Mouse (Mus musculus): ENCODE data around the gene Arhgef11. TPM values are rescaled to one million over a fixed set of nuclear protein-coding genes. Genes with fewer than 3 reads are reported as not detected.
A peak's percentile ranks its signal among the peaks of the same experiment; 100 is the strongest.

Arhgef11 gene
- polyA plus RNA-seq, 1 experiment from 2014 or later: 7.5 TPM

DNA sequence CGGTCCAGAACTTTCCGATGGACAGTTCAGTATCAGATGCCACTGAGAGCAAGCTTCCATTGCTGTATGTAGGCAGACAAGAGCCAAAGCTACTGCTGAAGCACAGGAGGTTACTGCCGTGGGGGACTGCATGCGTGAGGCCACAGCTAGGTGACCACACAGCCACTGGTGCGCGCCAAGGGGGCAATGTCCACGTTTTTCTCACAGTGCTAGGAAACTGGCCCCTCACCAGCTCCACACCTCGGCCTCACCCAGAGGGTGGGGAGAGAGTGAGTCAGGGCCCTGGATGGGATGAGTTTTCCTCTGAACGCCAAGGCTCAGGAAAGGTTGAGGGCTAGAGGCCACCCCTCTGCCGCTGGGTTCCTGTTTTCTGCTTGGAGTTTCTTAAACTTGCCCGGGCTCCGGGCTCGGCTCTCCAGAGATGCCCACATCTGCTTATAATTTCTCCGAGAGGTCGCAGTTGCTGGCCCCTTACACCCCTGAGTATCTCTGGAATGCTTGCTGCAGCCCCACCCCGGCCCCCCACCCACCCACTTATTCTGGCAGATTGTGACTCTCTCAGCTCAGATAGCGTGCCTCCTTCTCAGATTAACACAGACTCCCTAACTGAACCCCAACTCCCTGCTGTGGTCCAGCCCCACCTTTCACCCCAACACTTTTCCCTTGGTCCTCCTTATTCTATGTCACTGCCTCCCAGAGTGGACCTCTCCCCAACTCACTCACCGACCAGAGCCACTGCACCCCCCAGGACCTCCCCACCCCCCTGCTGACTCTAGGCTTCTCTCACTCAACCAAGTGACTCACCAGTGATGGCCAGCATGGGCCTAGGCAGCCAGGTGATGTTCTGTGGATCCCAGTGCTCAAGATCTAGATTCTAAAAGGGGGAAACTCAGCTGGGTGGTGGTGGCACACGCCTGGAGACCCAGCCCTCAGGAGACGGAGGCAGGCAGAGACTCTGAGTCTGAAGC is 144.3 kb downstream of the Arhgef11 start:
- WGBS: 58% methylated on average over 20 of the region's 20 CpGs
- H3K9ac ChIP-seq: no peak overlapping the region
- H3K27me3 ChIP-seq: peaks cover 7% of the 10 kb centered on the region
- H3K27ac ChIP-seq: no peak overlapping the region
- no peak overlapping the region for H3K4me3 ChIP-seq
- no peaks in the 10 kb centered on the region for H3K36me3 ChIP-seq
- no peak for ATAC-seq (replicated peaks; ENCODE audit: insufficient number of reproducible peaks, insufficient read depth, low FRiP score, low read depth)
- H3K4me2 ChIP-seq: no peak overlapping the region
- no peaks in the 10 kb centered on the region for H3K9me3 ChIP-seq (replicated peaks)
- H3K4me1 ChIP-seq (replicated peaks): peaks cover 53% of the 10 kb centered on the region

DNA sequence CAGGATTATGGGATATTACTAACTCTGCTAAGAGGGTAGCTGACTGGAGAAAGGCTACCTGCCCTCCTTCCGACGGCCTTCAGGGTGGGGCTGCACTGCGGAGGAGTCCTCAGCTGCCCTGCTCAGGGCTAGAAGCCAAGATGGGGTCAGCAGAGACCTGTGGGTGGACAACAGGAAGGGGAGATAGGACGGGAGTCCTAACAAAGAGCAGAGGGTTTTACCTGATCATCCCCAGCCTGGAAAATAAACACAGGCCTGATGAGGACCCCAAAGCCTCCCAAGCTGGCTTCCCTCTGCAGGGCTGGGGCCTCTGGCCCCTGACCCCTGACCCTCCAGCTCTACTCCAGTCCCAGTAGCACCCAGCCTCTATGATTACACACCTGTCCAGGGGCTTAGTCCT is 145.8 kb downstream of the Arhgef11 start:
- no peaks in the 10 kb centered on the region for H3K36me3 ChIP-seq
- peaks cover 58% of the 10 kb centered on the region for H3K4me1 ChIP-seq (replicated peaks)
- WGBS: 56% methylated on average over 4 of the region's 4 CpGs
- no peak for ATAC-seq (replicated peaks; ENCODE audit: insufficient number of reproducible peaks, insufficient read depth, low FRiP score, low read depth)
- no peaks in the 10 kb centered on the region for H3K9me3 ChIP-seq (replicated peaks)
- no peaks in the 10 kb centered on the region; the same call in 1 of the 2 replicates for H3K27me3 ChIP-seq
- peak overlapping the region; percentile 82 for H3K27ac ChIP-seq
- H3K4me2 ChIP-seq: peak overlapping the region; percentile 56
- H3K4me3 ChIP-seq: peak overlapping the region; percentile 35; the same call in 1 of the 2 replicates
- peak overlapping the region; percentile 18; the same call in 1 of the 2 replicates for H3K9ac ChIP-seq

DNA sequence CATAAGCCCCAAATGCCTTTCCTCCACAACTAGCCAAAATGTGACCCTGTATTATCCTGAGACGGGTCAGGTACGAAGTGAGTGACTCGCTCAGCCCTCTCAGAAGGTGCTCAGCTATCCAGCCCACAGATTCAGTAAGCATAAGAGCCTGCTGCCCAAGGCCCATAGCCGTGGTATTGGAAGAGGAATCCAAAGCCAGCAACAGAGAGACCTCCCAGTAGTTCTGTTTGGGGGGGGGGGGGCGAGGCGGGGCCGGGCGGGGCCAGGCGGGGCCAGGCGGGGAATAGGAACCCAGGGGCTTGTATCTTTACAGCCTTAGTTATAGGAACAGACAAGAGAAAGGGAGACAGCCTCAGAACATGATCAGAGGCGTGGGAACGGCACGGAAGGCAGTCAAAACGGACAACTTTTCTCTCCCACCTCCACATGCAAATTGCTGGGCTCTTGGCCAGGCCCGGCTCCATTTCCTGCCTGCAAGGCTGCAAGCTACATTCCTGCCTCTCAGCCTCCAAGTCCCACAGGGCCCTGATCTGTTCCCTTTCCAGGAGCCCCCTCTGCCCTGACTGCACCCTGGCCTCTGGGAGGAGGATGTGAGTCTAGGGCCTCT is 146.4 kb downstream of the Arhgef11 start:
- WGBS: 16% methylated on average over 15 of the region's 15 CpGs

DNA sequence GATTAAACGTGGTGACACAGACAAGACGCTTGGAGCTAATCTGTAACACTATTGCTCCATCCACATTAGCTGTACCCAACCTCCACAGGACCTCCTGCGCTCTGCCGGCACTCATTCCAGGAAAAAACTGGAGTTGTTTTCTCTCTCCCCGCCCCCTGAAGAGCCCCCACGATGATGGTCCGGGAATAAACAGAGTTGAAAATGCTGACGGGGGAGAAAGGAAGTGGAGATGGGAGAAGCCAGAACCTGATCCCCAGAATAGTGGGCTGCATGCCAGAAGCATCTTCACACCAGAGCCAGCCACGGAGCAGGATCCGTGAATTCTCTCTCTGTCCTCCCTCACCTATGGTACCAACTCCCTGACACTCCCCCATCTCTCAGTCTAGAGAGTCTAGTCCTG is 147.1 kb downstream of the Arhgef11 start:
- H3K4me3 ChIP-seq: peak overlapping the region; percentile 35
- no peaks in the 10 kb centered on the region for H3K36me3 ChIP-seq
- peaks cover 1% of the 10 kb centered on the region; the same call in 1 of the 2 replicates for H3K27me3 ChIP-seq
- H3K9me3 ChIP-seq (replicated peaks): no peaks in the 10 kb centered on the region
- 0 out of 2 replicates have a peak overlapping the region, but pooled peaks have one; percentile 24 for H3K9ac ChIP-seq
- H3K27ac ChIP-seq: peak overlapping the region; percentile 82
- H3K4me1 ChIP-seq (replicated peaks): peaks cover 64% of the 10 kb centered on the region
- WGBS: 20% methylated on average over 10 of the region's 10 CpGs
- peak overlapping the region; percentile 56 for H3K4me2 ChIP-seq
- ATAC-seq (replicated peaks; ENCODE audit: insufficient number of reproducible peaks, insufficient read depth, low FRiP score, low read depth): no peak

More for the DNA sequence above, 146.4 kb downstream of the Arhgef11 start:
- peak overlapping the region; percentile 35 for H3K4me3 ChIP-seq
- ATAC-seq (replicated peaks; ENCODE audit: insufficient number of reproducible peaks, insufficient read depth, low FRiP score, low read depth): peak; percentile 67
- H3K27me3 ChIP-seq: no peaks in the 10 kb centered on the region; the same call in 1 of the 2 replicates
- peak overlapping the region; percentile 56 for H3K4me2 ChIP-seq
- H3K9ac ChIP-seq: no peak overlapping the region
- H3K27ac ChIP-seq: peak overlapping the region; percentile 82
- H3K4me1 ChIP-seq (replicated peaks): peaks cover 59% of the 10 kb centered on the region
- H3K36me3 ChIP-seq: no peaks in the 10 kb centered on the region
- no peaks in the 10 kb centered on the region for H3K9me3 ChIP-seq (replicated peaks)

DNA sequence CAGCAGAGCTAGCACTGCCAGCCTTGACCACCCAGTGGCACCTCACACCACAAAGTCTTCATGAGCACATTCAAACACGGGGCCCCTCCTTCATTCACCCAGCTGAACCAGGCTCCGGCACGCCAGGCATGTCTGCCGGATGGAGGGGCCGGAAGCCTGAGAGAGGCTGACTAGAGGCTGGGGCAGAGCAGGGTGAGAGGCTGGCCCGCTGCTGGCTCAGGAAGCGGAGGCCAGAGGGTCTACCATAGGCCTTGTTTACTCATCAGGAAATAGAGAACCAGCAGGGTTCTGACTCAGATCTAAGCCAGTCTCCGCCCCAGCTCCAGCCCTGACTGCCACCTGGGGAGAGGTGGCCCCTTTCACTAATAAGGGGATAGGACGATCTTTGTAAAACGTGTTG is 147.7 kb downstream of the Arhgef11 start:
- H3K4me1 ChIP-seq (replicated peaks): peaks cover 63% of the 10 kb centered on the region
- H3K9me3 ChIP-seq (replicated peaks): no peaks in the 10 kb centered on the region
- H3K27ac ChIP-seq: peak overlapping the region; percentile 82
- peak; percentile 33 for ATAC-seq (replicated peaks; ENCODE audit: insufficient number of reproducible peaks, insufficient read depth, low FRiP score, low read depth)
- 24% methylated on average over 10 of the region's 10 CpGs for WGBS
- peaks cover 4% of the 10 kb centered on the region; the same call in 1 of the 2 replicates for H3K27me3 ChIP-seq
- H3K9ac ChIP-seq: 0 out of 2 replicates have a peak overlapping the region, but pooled peaks have one; percentile 24
- peak overlapping the region; percentile 35 for H3K4me3 ChIP-seq
- peak overlapping the region; percentile 56 for H3K4me2 ChIP-seq
- no peaks in the 10 kb centered on the region for H3K36me3 ChIP-seq

DNA sequence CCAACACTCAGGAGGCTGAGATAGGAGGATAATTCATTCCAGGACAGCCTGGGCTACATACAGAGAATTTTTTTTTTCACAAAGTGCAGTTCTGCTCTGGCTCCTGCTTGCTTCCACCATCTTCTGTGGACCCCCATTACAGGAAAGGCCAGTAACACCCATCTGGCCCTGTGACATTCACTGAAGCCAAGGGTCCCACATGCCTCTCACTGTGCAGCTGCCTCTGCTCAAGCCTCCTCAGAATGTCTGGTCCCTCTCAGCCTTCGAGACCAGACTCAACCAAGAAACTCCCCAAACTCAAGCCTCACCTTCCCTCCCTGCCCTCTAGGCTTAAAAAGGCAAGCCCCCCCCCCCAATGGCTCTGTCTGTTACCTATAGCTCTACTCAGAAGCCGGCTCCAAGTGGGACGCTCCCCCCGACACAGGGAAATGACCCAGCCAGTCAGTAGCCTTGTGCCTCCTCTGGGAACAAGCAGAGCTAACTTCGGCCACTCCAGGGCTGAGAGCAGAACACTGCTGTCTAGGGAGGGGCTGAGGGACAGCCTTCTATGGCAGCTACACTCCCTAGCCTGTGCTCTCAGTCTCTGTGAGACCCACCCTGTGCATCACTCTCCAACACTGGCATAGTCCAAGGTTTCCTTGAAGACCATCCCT is 148.4 kb downstream of the Arhgef11 start:
- Histone ChIP-seq H3K36me3 (no peaks in the 10 kb centered on the region), H3K9me3 (replicated peaks) (no peaks in the 10 kb centered on the region), H3K4me1 (replicated peaks) (peaks cover 60% of the 10 kb centered on the region), H3K4me3 (no peak overlapping the region), H3K27ac (peak overlapping the region; percentile 82), H3K9ac (no peak overlapping the region), H3K4me2 (peak overlapping the region; percentile 56), H3K27me3 (peaks cover 4% of the 10 kb centered on the region; the same call in 1 of the 2 replicates)
- ATAC-seq (replicated peaks; ENCODE audit: insufficient number of reproducible peaks, insufficient read depth, low FRiP score, low read depth): no peak
- WGBS: 63% methylated on average over 5 of the region's 5 CpGs

DNA sequence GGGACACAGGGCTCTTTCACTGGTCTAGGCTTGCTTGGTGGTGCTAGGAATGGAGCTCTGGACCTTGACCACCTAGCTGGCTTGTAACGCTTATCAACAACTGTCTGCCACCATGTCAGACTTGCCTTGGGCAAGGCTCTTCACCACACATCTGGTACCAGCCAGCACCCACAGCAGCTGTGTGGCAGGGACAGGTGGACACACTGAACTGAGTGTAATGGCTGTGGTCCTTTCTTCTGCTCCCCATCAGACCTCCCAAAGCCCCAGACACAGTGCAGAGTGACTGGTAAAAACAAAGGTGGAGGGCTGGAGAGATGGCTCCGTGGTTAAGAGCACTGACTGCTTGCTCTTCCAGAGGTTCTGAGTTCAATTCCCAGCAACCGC is 148.9 kb downstream of the Arhgef11 start:
- peaks cover 4% of the 10 kb centered on the region; the same call in 1 of the 2 replicates for H3K27me3 ChIP-seq
- H3K36me3 ChIP-seq: no peaks in the 10 kb centered on the region
- peak overlapping the region; percentile 58; the same call in 1 of the 2 replicates for H3K4me3 ChIP-seq
- WGBS: 84% methylated on average over 3 of the region's 3 CpGs
- H3K27ac ChIP-seq: peak overlapping the region; percentile 82
- no peak for ATAC-seq (replicated peaks; ENCODE audit: insufficient number of reproducible peaks, insufficient read depth, low FRiP score, low read depth)
- peaks cover 60% of the 10 kb centered on the region for H3K4me1 ChIP-seq (replicated peaks)
- H3K9ac ChIP-seq: no peak overlapping the region
- H3K9me3 ChIP-seq (replicated peaks): no peaks in the 10 kb centered on the region
- peak overlapping the region; percentile 56 for H3K4me2 ChIP-seq

DNA sequence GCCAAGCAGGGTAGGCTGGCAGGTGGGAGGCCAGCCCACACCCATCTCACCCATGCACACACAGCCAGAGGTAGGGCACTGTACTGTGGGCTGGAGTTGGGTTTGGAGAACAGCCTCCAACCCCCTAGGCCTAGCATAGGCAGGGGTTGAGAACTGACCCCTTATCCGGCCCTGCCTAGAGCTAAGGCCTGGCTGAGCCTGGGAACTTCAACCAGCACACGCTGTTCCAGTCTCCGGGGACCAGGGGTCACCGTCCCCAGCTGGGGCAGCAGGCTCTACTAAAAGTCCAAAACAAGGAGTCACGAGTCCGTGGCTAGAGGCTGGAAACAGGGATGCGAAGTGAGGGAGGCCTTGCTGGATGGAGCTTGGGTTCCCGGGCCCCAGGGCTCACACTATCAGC is 150.4 kb downstream of the Arhgef11 start:
- H3K4me1 ChIP-seq (replicated peaks): peaks cover 45% of the 10 kb centered on the region
- H3K9me3 ChIP-seq (replicated peaks): no peaks in the 10 kb centered on the region
- H3K4me3 ChIP-seq: peak overlapping the region; percentile 58
- no peaks in the 10 kb centered on the region for H3K36me3 ChIP-seq
- H3K27me3 ChIP-seq: peaks cover 17% of the 10 kb centered on the region
- peak overlapping the region; percentile 78 for H3K27ac ChIP-seq
- H3K9ac ChIP-seq: peak overlapping the region; percentile 55
- H3K4me2 ChIP-seq: peak overlapping the region; percentile 74
- 68% methylated on average over 8 of the region's 8 CpGs for WGBS
- no peak for ATAC-seq (replicated peaks; ENCODE audit: insufficient number of reproducible peaks, insufficient read depth, low FRiP score, low read depth)

DNA sequence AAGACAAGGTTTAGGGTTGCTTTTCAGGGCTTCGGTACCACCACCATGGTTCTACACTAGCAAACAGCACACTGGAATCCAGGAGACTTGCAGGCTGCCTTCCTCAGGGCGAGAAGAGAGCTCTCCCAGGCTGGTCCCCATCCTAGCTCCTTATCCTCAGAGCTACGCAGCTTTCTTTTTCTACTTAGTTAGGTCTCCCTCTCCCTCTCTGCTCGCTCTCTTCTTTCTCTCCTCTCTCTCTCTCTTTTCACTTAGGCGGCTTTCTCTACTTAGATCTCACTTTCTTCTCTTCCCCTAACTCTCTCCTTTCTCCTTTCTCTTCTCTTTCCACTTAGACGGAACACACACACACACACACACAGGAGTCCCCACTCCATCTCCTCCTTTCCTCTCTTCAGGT is 151.1 kb downstream of the Arhgef11 start:
- H3K9ac ChIP-seq: peak overlapping the region; percentile 55
- H3K4me1 ChIP-seq (replicated peaks): peaks cover 40% of the 10 kb centered on the region
- H3K27me3 ChIP-seq: peaks cover 23% of the 10 kb centered on the region
- peak overlapping the region; percentile 78 for H3K27ac ChIP-seq
- no peaks in the 10 kb centered on the region for H3K9me3 ChIP-seq (replicated peaks)
- no peaks in the 10 kb centered on the region for H3K36me3 ChIP-seq
- no peak for ATAC-seq (replicated peaks; ENCODE audit: insufficient number of reproducible peaks, insufficient read depth, low FRiP score, low read depth)
- 38% methylated on average over 6 of the region's 6 CpGs for WGBS
- H3K4me2 ChIP-seq: peak overlapping the region; percentile 74
- peak overlapping the region; percentile 58 for H3K4me3 ChIP-seq

DNA sequence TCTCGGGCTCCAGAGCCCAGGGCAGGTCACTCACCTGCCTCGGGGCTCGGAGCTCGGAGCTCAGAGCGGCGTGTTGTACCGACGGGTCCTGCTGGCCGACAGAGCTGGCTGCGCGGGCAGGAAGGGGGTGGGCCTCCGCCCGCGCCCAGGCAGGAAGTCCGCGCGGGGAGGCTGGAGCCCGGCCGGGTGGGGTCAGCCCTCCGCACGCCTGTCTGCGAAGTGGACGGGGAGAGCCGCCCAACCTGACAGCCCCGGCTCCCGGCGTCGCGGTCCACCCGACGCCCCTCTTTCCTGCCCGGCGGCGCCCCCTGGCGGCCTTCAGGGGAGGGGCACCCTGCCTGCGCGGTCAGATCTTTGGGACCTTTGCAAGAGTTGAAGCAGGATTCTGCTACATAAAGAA is 151.5 kb downstream of the Arhgef11 start:
- H3K4me3 ChIP-seq: peak overlapping the region; percentile 58
- ATAC-seq (replicated peaks; ENCODE audit: insufficient number of reproducible peaks, insufficient read depth, low FRiP score, low read depth): peak; percentile 76
- no peaks in the 10 kb centered on the region for H3K9me3 ChIP-seq (replicated peaks)
- WGBS: under 1% methylated on average over 36 of the region's 37 CpGs
- H3K9ac ChIP-seq: peak overlapping the region; percentile 55
- peak overlapping the region; percentile 74 for H3K4me2 ChIP-seq
- no peaks in the 10 kb centered on the region for H3K36me3 ChIP-seq
- peaks cover 28% of the 10 kb centered on the region for H3K27me3 ChIP-seq
- H3K4me1 ChIP-seq (replicated peaks): peaks cover 36% of the 10 kb centered on the region
- peak overlapping the region; percentile 78 for H3K27ac ChIP-seq

DNA sequence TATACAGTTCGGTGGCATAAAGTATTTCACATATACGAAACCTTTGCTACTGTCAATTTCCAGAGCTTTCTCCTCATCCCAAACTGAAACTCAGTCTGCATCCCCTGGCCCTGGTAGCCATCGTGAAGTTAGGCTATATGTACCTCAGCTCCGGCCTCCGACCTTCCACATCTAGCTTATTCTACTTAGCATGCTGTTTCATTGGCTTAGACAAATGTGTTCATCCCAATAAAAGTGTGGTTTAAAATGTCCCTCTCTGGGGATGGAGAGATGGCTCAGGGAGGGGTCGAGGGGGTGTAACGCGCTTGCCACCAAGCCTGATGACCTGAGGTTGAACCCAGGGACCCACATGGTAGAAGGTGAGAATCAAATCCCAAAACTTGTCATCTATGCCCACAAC is 152.1 kb downstream of the Arhgef11 start:
- WGBS: 78% methylated on average over 8 of the region's 8 CpGs
- Histone ChIP-seq H3K4me1 (replicated peaks) (peaks cover 29% of the 10 kb centered on the region), H3K27ac (no peak overlapping the region), H3K9me3 (replicated peaks) (no peaks in the 10 kb centered on the region), H3K9ac (no peak overlapping the region), H3K27me3 (peaks cover 34% of the 10 kb centered on the region), H3K4me3 (no peak overlapping the region), H3K4me2 (no peak overlapping the region; the same call in 1 of the 2 replicates), H3K36me3 (no peaks in the 10 kb centered on the region)
- ATAC-seq (replicated peaks; ENCODE audit: insufficient number of reproducible peaks, insufficient read depth, low FRiP score, low read depth): no peak

All from heart, embryonic 15.5 days (tissue).